Comparison of ENCODE assay signal across 15 mouse cellular contexts in the genomic region with DNA sequence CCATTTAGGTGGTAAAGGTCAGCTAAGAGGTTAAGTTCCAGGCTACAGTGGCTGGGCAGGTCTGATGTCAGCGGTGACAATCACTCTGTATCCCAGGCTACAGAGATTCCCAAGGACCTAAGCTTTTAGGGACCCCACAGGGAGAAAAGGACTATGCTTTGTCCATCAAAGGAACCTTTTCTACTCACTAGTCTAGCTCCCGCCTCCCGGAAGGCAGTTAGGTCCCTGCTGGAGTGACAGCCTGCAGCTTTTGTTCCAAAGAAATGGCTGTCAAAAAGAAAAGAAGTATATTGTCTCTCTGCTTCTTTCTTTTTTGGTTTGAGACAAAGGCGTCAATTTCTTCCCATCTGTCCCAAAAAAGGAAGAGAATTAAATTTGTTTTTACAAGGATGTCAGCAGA. TPM values are rescaled to one million over a fixed set of nuclear protein-coding genes. Genes with fewer than 3 reads are reported as not detected.
"Had no signal": no experiment of that assay in that cellular context is flagged by ENCODE, and none has a peak within 500 bp of the region (broad histone marks: within the 10 kb centered on the region; RNA-seq: fewer than 3 reads in every experiment).

No protein-coding gene starts in this region.

- DNase-seq: kidney, postnatal 25 days; liver, embryonic 13.5 days; lung, adult 18-20 months; retina, postnatal 1 day; right cerebral cortex, postnatal 4 days; spleen, adult 18-20 months; thymus, adult 18-20 months; thymus, postnatal 14 days had no signal

- H3K9me3 ChIP-seq: limb, embryonic 15.5 days; liver, embryonic 13.5 days; neural tube, embryonic 13.5 days had no signal

- H3K36me3 ChIP-seq: limb, embryonic 15.5 days; liver, embryonic 13.5 days; neural tube, embryonic 13.5 days had no signal

- H3K4me3 ChIP-seq: limb, embryonic 15.5 days; liver, embryonic 13.5 days; neural tube, embryonic 13.5 days had no signal

- H3K4me2 ChIP-seq: limb, embryonic 15.5 days; liver, embryonic 13.5 days; neural tube, embryonic 13.5 days had no signal

- H3K27ac ChIP-seq: limb, embryonic 15.5 days; liver, embryonic 13.5 days; neural tube, embryonic 13.5 days had no signal

- ATAC-seq: midbrain, embryonic 16.5 days had no signal

- H3K9ac ChIP-seq: limb, embryonic 15.5 days; liver, embryonic 13.5 days; neural tube, embryonic 13.5 days had no signal

RNA-seq across cellular contexts. Expression of a gene that starts 33.1 kb away (rescaled TPM):
- total RNA-seq: megakaryocyte-erythroid progenitor cell, adult 5-6 weeks had no signal

RNA-seq across cellular contexts. Expression of a gene that starts 36.7 kb away (rescaled TPM):
- total RNA-seq: layer of hippocampus, postnatal 25 days; left cerebral cortex, postnatal 25 days had no signal
- polyA plus RNA-seq: limb, embryonic 11.5 days; midbrain, embryonic 16.5 days had no signal
